Mouse (Mus musculus): ENCODE measurements around the gene Elmo1.
A peak's percentile ranks its signal among the peaks of the same experiment; 100 is the strongest.

Elmo1 gene

DNA sequence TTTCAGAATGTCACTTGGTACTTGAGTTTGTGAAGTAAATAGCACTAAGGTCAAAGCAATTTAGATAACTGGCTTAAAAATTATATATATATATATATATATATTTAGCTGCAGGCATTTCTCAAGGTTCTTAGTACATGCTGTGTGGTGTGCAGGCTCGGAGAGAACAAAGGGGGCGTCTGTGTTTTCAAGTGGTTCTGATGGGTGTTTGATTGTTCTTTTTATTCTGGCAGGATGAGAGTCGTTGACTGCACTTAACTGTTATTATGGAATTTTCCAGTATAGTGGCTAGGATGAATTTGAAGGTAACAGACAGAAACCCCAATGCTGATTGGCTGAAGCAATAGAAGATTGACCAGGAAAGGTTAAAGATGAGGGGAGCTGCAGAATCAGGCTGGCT lies 33.6 kb downstream of the Elmo1 start:
- DNase-seq, result no peak

DNA sequence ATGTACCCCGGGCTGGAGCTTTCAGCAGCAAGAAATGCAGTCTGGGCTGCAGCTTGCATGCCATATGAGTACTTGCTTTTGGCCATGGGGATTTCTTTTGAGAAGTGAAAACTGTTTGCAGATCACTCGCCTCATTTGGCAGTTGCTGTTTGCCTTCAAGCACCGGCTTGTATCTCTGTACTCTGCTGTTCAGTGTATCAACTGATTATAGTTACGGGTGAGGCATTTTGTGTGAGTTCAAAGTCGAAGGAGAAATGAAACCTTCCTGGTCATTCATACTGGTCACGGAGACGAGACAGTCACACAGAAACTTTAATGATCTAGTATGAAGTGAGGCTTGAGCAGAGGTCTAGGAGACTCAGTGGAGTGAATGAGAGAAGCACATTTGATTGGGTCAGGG lies 34.6 kb downstream of the Elmo1 start:
- DNase-seq, result no peak

GRCm38 (mm10) chr13:20125845-20126244 lies 35.4 kb downstream of the Elmo1 start:
- DNase-seq, result peak; percentile 41

DNA sequence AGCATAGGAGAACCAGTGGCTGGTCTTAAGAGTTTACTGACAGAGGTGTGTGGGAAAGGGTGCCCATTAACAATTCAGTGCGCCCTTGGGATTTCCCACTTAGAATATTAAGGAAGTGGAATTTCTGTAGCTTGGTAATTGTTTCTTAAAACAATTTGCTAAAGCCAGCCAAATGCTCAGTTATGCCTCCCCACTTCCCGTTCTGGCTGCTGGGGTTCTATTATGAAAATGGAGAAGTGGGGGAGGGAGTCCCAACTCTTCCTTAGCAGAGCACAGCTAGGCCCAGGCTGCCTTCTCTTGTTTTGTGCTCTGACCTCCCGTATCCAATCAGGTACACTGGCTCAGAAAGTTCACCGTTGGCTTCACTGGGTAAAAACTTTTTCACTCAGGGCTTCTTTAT lies 37.2 kb downstream of the Elmo1 start:
- DNase-seq, result peak; percentile 60

GRCm38 (mm10) chr13:20128097-20128496 lies 37.7 kb downstream of the Elmo1 start:
- DNase-seq, result no peak

DNA sequence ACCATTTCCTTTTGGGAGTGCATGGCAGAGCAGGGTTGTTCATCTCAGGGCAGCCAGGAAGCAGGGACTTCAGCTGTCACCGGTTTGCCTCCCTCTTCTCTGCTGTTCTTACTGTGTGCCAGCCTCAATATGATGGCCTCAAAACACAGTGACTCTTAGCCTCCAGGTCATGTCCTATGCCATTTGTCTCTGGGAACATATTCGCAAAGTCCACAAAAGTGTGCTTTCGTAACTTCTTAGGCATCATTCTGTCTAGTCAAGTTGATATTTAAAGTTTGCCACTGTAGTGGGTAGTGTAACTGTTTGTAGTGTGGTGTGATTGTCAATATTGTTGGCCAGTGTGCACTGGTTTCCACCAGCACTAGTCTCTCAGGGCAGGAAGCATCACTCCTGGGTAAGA lies 40.3 kb downstream of the Elmo1 start:
- no peak for DNase-seq

DNA sequence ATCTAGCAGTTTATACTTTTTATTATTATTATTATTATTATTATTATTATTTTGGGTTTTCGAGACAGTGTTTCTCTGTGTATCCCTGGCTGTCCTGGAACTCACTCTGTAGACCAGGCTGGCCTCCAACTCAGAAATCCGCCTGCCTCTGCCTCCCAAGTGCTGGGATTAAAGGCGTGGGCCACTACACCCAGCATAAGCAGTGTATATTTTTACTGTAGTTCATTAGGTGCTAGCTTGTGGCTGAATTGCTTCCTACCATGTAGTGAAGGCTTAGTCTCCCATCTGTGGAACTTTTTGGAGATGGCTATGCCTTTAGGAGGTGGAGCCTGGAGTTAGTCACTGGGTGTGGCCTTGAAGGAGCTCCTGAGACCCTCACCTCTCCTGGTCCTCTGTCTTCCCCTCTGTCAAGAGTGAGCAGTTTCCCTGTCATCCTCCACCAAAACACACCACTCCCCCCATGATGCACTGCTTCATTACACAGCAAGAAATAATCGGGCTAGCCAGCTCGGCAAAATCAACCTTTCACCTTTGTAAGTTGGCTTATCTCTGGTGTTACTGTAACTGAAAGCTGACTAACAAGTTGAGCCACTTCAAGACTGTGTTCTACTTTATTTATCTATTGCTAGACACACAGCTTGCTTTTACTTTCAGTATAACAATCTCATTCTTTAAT lies 41.1 kb downstream of the Elmo1 start:
- peak; percentile 52 for DNase-seq

- DNase-seq, result no peak
Measured at GRCm38 (mm10) chr13:20131998-20132371, 41.6 kb downstream of the Elmo1 start.

- DNase-seq, result peak; percentile 69
Measured at GRCm38 (mm10) chr13:20133602-20134394, 43.4 kb downstream of the Elmo1 start.

- no peak for DNase-seq
Measured at GRCm38 (mm10) chr13:20134395-20135225, 44.2 kb downstream of the Elmo1 start.

- no peak for DNase-seq
Measured at GRCm38 (mm10) chr13:20136753-20137152, 46.4 kb downstream of the Elmo1 start.

- DNase-seq, result no peak
Measured at GRCm38 (mm10) chr13:20138466-20138865, 48.1 kb downstream of the Elmo1 start.

DNA sequence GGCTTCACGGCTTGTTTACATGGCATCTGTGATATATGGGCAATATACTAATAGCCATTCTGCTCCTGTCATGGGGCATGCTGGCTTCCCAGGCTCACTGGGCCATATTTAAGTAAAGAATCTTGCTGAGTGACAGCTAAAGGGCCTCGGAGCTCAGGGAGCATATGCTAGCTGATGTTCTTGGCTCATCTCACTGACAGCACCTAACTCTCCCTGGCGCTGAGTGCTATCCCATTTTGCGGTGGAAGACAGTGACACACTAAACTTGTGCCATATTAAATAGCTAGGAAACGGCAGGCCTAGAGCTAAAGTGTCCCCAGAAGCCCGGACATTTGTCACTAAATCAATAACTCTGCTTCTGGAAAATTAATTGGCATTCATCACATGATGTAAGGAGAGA lies 48.7 kb downstream of the Elmo1 start:
- no peak for DNase-seq

GRCm38 (mm10) chr13:20139825-20140665 lies 49.6 kb downstream of the Elmo1 start:
- DNase-seq, result peak; percentile 61

GRCm38 (mm10) chr13:20142637-20143036 lies 52.2 kb downstream of the Elmo1 start:
- DNase-seq, result no peak

- DNase-seq, result no peak
Measured at GRCm38 (mm10) chr13:20146848-20147247, 56.5 kb downstream of the Elmo1 start.

- DNase-seq, result peak; percentile 73
Measured at GRCm38 (mm10) chr13:20147736-20148135, 57.3 kb downstream of the Elmo1 start.

DNA sequence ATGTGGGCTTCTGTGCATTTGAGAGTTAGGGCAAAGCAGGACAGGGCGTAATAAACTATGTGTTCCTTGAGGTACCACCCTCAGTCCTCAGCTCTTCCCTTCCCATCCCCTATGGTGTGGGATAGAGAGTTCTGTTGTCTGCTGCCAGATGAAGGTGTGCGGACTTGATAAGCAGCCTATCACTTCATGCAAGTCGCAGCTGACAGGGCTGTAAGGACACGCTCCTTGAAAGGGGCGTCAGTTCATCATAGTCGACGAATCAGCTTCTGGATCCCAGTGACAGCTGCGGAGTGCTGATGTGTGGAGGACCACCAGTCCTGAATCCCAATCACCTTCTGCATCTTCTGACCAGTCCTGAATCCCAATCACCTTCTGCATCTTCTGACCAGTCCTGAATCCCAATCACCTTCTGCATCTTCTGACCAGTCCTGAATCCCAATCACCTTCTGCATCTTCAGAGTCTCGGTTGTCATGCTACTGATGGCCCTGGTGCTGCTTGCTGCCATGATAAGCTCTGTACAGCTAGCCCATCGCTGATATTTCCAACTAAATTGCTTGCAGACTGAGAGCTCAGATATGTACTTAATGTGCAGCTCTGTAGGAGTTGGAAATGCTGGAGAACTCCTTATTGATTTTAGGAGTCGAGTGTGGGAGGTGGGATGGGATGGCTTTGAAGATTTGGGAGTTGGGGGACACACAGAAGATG lies 59.9 kb downstream of the Elmo1 start:
- DNase-seq, result no peak

- DNase-seq, result no peak
Measured at GRCm38 (mm10) chr13:20151302-20151978, 61.0 kb downstream of the Elmo1 start.

DNA sequence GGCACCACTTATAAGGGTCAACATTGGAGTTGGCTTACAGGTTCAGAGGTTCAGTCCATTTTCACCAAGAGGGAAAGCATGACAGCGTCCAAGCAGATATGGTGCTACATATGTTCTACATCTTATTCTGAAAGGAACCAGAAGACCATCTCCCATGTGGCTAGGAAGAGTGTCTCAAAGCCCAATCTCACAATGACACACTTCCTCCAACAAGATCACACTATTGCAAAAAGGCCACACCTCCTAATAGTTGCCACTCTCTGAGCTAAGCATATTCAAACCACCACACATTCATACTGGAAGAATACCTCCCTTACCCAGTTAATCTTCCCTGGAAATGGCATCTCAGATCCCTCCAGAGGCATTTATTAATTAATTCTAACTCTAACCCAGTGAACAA lies 66.7 kb downstream of the Elmo1 start:
- DNase-seq, result no peak

DNA sequence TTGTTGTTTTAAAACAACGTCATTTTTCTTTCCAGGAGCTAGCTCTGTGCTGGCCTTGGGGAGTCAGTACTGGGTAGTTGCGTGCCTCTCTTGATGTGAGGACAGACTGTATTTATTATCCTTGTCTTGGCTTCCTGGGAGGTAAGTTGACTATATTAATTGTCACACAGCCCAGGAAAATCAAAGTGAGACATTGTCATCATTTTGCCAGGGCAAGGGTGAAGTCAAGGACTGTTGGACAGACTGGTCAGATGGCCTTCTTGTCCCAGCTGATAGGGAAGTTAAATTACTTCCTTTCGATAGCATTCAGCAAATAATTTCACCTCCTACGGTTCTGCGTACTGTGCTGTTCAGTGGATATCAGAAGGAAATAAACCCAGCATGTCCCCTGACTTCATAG lies 67.1 kb downstream of the Elmo1 start:
- no peak for DNase-seq
